Mouse (Mus musculus) kidney, adult 18-20 months (tissue): ENCODE measurements around the gene Cdk14.

ENCODE experiments used
- DNase-seq: peaks from one replicate; pipeline ENCODE4 v3.0.0; 2021

Gene Cdk14

GRCm38 (mm10) chr5:4882841-4883240, 537.3 kb downstream of the Cdk14 start:
- no peak for DNase-seq

GRCm38 (mm10) chr5:4880331-4880730, 539.8 kb downstream of the Cdk14 start:
- DNase-seq: no peak

- no peak for DNase-seq
These were observed 541.2 kb downstream of the Cdk14 start for GRCm38 (mm10) chr5:4878934-4879333.

- DNase-seq: no peak
These were observed 542.5 kb downstream of the Cdk14 start for GRCm38 (mm10) chr5:4877638-4878037.

GRCm38 (mm10) chr5:4877131-4877631, 542.9 kb downstream of the Cdk14 start:
- DNase-seq: no peak

GRCm38 (mm10) chr5:4876653-4877091, 543.4 kb downstream of the Cdk14 start:
- no peak for DNase-seq

- DNase-seq: no peak
These were observed 549.9 kb downstream of the Cdk14 start for GRCm38 (mm10) chr5:4870041-4870726.

- no peak for DNase-seq
These were observed 551.5 kb downstream of the Cdk14 start for GRCm38 (mm10) chr5:4868563-4869120.

- DNase-seq: no peak
These were observed 552.1 kb downstream of the Cdk14 start for GRCm38 (mm10) chr5:4867849-4868562.

GRCm38 (mm10) chr5:4866945-4867344, 553.2 kb downstream of the Cdk14 start:
- no peak for DNase-seq

GRCm38 (mm10) chr5:4866099-4866498, 554.0 kb downstream of the Cdk14 start:
- DNase-seq: no peak

GRCm38 (mm10) chr5:4861592-4861991, 558.5 kb downstream of the Cdk14 start:
- DNase-seq: no peak

GRCm38 (mm10) chr5:4861141-4861540, 559.0 kb downstream of the Cdk14 start:
- no peak for DNase-seq

- DNase-seq: no peak
These were observed 562.0 kb downstream of the Cdk14 start for GRCm38 (mm10) chr5:4858032-4858641.

GRCm38 (mm10) chr5:4853503-4853902, 566.6 kb downstream of the Cdk14 start:
- DNase-seq: no peak

- no peak for DNase-seq
These were observed 567.3 kb downstream of the Cdk14 start for GRCm38 (mm10) chr5:4852711-4853320.

GRCm38 (mm10) chr5:4851934-4852710, 568.0 kb downstream of the Cdk14 start:
- DNase-seq: no peak

GRCm38 (mm10) chr5:4851245-4851933, 568.7 kb downstream of the Cdk14 start:
- no peak for DNase-seq

- peak; percentile 11 for DNase-seq
These were observed 585.2 kb downstream of the Cdk14 start for GRCm38 (mm10) chr5:4834819-4835480.

- no peak for DNase-seq
These were observed 586.2 kb downstream of the Cdk14 start for GRCm38 (mm10) chr5:4833940-4834339.

GRCm38 (mm10) chr5:4826886-4827285, 593.2 kb downstream of the Cdk14 start:
- DNase-seq: no peak
